Mouse (Mus musculus): ENCODE data around the gene Ulk1. TPM values are rescaled to one million over a fixed set of nuclear protein-coding genes. Genes with fewer than 3 reads are reported as not detected.

Ulk1 gene
- total RNA-seq, 1 experiment, result 82.7 TPM

- H3K9me3 ChIP-seq (ENCODE audit: control insufficient read depth, insufficient read depth, low read depth, low read length), result no peaks in the 10 kb centered on the region
- no peak for TF ChIP-seq ZC3H11A (IDR thresholded peaks at IDR 0.05; ENCODE audit: borderline replicate concordance, low read depth, low read length)
- no peak for TF ChIP-seq CHD2 (IDR thresholded peaks at IDR 0.05; ENCODE audit: low read depth, low read length)
- TF ChIP-seq HCFC1 (IDR thresholded peaks at IDR 0.05; ENCODE audit: borderline replicate concordance, insufficient read depth, low read length), result no peak
- no peak for TF ChIP-seq MAFK (IDR thresholded peaks at IDR 0.05; ENCODE audit: insufficient read depth, low read depth, low read length)
- no peak for TF ChIP-seq ZNF384 (IDR thresholded peaks at IDR 0.05; ENCODE audit: low read depth, low read length)
- in situ Hi-C loops (cut with MboI; ENCODE audit: low sequenced_read_pairs in 2 of 2, unreplicated experiment in 2 of 2), result no loop called here
- peaks cover 64% of the 10 kb centered on the region for H3K36me3 ChIP-seq (ENCODE audit: control insufficient read depth, insufficient read depth, low read length, poor library complexity, severe bottlenecking)
- no peak for DNase-seq (ENCODE audit: low read depth, low spot score)
- no peak overlapping the region for H3K4me3 ChIP-seq (ENCODE audit: insufficient read depth in 1 of 2, low read depth in 1 of 2, low read length in 2 of 2, poor library complexity in 1 of 2, severe bottlenecking in 1 of 2)
- peak overlapping the region; percentile 18 for H3K27ac ChIP-seq (ENCODE audit: insufficient read depth, low read depth, low read length, poor library complexity, severe bottlenecking)
- peak overlapping the region; percentile 22 for H3K9ac ChIP-seq (ENCODE audit: insufficient read depth, low read depth, low read length, poor library complexity, severe bottlenecking)
- H3K4me1 ChIP-seq (ENCODE audit: control insufficient read depth in 2 of 2, insufficient read depth in 2 of 2, low read length in 2 of 2, poor library complexity in 1 of 2), result peaks cover 19 to 42% of the 10 kb centered on the region in 2 experiments
These were observed 8.8 kb downstream of the Ulk1 start for GRCm38 (mm10) chr5:110801036-110801624.

GRCm38 (mm10) chr5:110797696-110798095, 12.2 kb downstream of the Ulk1 start:
- no peaks in the 10 kb centered on the region for H3K9me3 ChIP-seq (ENCODE audit: control insufficient read depth, insufficient read depth, low read depth, low read length)
- no peak overlapping the region for H3K9ac ChIP-seq (ENCODE audit: insufficient read depth, low read depth, low read length, poor library complexity, severe bottlenecking)
- no peak overlapping the region for H3K27ac ChIP-seq (ENCODE audit: insufficient read depth, low read depth, low read length, poor library complexity, severe bottlenecking)
- H3K4me1 ChIP-seq (ENCODE audit: control insufficient read depth in 2 of 2, insufficient read depth in 2 of 2, low read length in 2 of 2, poor library complexity in 1 of 2), result peaks cover 4 to 31% of the 10 kb centered on the region in 2 experiments; a peak in 3 of 4 replicates
- peaks cover 92% of the 10 kb centered on the region for H3K36me3 ChIP-seq (ENCODE audit: control insufficient read depth, insufficient read depth, low read length, poor library complexity, severe bottlenecking)
- H3K4me3 ChIP-seq (ENCODE audit: insufficient read depth in 1 of 2, low read depth in 1 of 2, low read length in 2 of 2, poor library complexity in 1 of 2, severe bottlenecking in 1 of 2), result no peak overlapping the region
- TF ChIP-seq CHD2 (IDR thresholded peaks at IDR 0.05; ENCODE audit: low read depth, low read length) (no peak), HCFC1 (IDR thresholded peaks at IDR 0.05; ENCODE audit: borderline replicate concordance, insufficient read depth, low read length) (no peak), ZC3H11A (IDR thresholded peaks at IDR 0.05; ENCODE audit: borderline replicate concordance, low read depth, low read length) (no peak), ZNF384 (IDR thresholded peaks at IDR 0.05; ENCODE audit: low read depth, low read length) (no peak), MAFK (IDR thresholded peaks at IDR 0.05; ENCODE audit: insufficient read depth, low read depth, low read length) (no peak)
- in situ Hi-C loops (cut with MboI; ENCODE audit: low sequenced_read_pairs in 2 of 2, unreplicated experiment in 2 of 2), result no loop called here
- DNase-seq (ENCODE audit: low read depth, low spot score), result no peak

- H3K4me1 ChIP-seq (ENCODE audit: control insufficient read depth in 2 of 2, insufficient read depth in 2 of 2, low read length in 2 of 2, poor library complexity in 1 of 2), result peaks cover 0 to 7% of the 10 kb centered on the region in 2 experiments; a peak in 1 of 4 replicates
- no peak overlapping the region for H3K4me3 ChIP-seq (ENCODE audit: insufficient read depth in 1 of 2, low read depth in 1 of 2, low read length in 2 of 2, poor library complexity in 1 of 2, severe bottlenecking in 1 of 2)
- peaks cover 92% of the 10 kb centered on the region for H3K36me3 ChIP-seq (ENCODE audit: control insufficient read depth, insufficient read depth, low read length, poor library complexity, severe bottlenecking)
- H3K27ac ChIP-seq (ENCODE audit: insufficient read depth, low read depth, low read length, poor library complexity, severe bottlenecking), result no peak overlapping the region; the same call in 1 of the 2 replicates
- H3K9ac ChIP-seq (ENCODE audit: insufficient read depth, low read depth, low read length, poor library complexity, severe bottlenecking), result no peak overlapping the region
- TF ChIP-seq CHD2 (IDR thresholded peaks at IDR 0.05; ENCODE audit: low read depth, low read length), result no peak
- no peak for TF ChIP-seq MAFK (IDR thresholded peaks at IDR 0.05; ENCODE audit: insufficient read depth, low read depth, low read length)
- TF ChIP-seq HCFC1 (IDR thresholded peaks at IDR 0.05; ENCODE audit: borderline replicate concordance, insufficient read depth, low read length), result no peak
- no peak for TF ChIP-seq ZC3H11A (IDR thresholded peaks at IDR 0.05; ENCODE audit: borderline replicate concordance, low read depth, low read length)
- no peak for TF ChIP-seq ZNF384 (IDR thresholded peaks at IDR 0.05; ENCODE audit: low read depth, low read length)
- DNase-seq (ENCODE audit: low read depth, low spot score), result no peak
- in situ Hi-C loops (cut with MboI; ENCODE audit: low sequenced_read_pairs in 2 of 2, unreplicated experiment in 2 of 2), result no loop called here
- no peaks in the 10 kb centered on the region for H3K9me3 ChIP-seq (ENCODE audit: control insufficient read depth, insufficient read depth, low read depth, low read length)
These were observed 15.5 kb downstream of the Ulk1 start for GRCm38 (mm10) chr5:110794363-110794762.

- TF ChIP-seq MAFK (IDR thresholded peaks at IDR 0.05; ENCODE audit: insufficient read depth, low read depth, low read length) (no peak), HCFC1 (IDR thresholded peaks at IDR 0.05; ENCODE audit: borderline replicate concordance, insufficient read depth, low read length) (no peak), ZNF384 (IDR thresholded peaks at IDR 0.05; ENCODE audit: low read depth, low read length) (no peak), ZC3H11A (IDR thresholded peaks at IDR 0.05; ENCODE audit: borderline replicate concordance, low read depth, low read length) (peak; percentile 24; the same call in 1 of the 2 replicates), CHD2 (IDR thresholded peaks at IDR 0.05; ENCODE audit: low read depth, low read length) (no peak)
- peak; percentile 54 for DNase-seq (ENCODE audit: low read depth, low spot score)
- peaks cover 83% of the 10 kb centered on the region for H3K36me3 ChIP-seq (ENCODE audit: control insufficient read depth, insufficient read depth, low read length, poor library complexity, severe bottlenecking)
- H3K27ac ChIP-seq (ENCODE audit: insufficient read depth, low read depth, low read length, poor library complexity, severe bottlenecking), result no peak overlapping the region
- peaks cover 0 to 5% of the 10 kb centered on the region in 2 experiments; a peak in 1 of 4 replicates for H3K4me1 ChIP-seq (ENCODE audit: control insufficient read depth in 2 of 2, insufficient read depth in 2 of 2, low read length in 2 of 2, poor library complexity in 1 of 2)
- H3K4me3 ChIP-seq (ENCODE audit: insufficient read depth in 1 of 2, low read depth in 1 of 2, low read length in 2 of 2, poor library complexity in 1 of 2, severe bottlenecking in 1 of 2), result no peak overlapping the region
- H3K9ac ChIP-seq (ENCODE audit: insufficient read depth, low read depth, low read length, poor library complexity, severe bottlenecking), result no peak overlapping the region
- H3K9me3 ChIP-seq (ENCODE audit: control insufficient read depth, insufficient read depth, low read depth, low read length), result no peaks in the 10 kb centered on the region
- in situ Hi-C loops (cut with MboI; ENCODE audit: low sequenced_read_pairs in 2 of 2, unreplicated experiment in 2 of 2), result no loop called here
These were observed 21.2 kb downstream of the Ulk1 start for GRCm38 (mm10) chr5:110788684-110789083.

Data from ES-E14 (cell line).